Comparison of ENCODE assay signal across 8 mouse cellular contexts in genomic region chr11:5691775-5692174, GRCm38 (mm10). TPM values are rescaled to one million over a fixed set of nuclear protein-coding genes. Genes with fewer than 3 reads are reported as not detected.
DNase-seq lines count a peak whose midpoint lies in the region; ATAC-seq lines count a peak whose summit lies in the region.

No protein-coding gene starts in this region.

- intact Hi-C loops in left cerebral cortex, postnatal 14 days (cut with DNase I) = loop anchor here (2.0 to 5.0 kb wide), 2 partner anchors 207 to 399 kb away; no protein-coding TSS in a partner anchor

- ATAC-seq in erythroblast, adult 5-6 weeks (replicated peaks; ENCODE audit: low FRiP score, poor library complexity, severe bottlenecking) = no peak

- DNase-seq in cerebellum, postnatal 4 days (ENCODE audit: low spot score in 2 of 2) = peak; percentile 41 to 62
- no peak for DNase-seq in cerebellum, adult 18-20 months
- peak; percentile 45 to 74 for DNase-seq in left cerebral cortex, postnatal 14 days (ENCODE audit: low spot score in 2 of 2)
- no peak for DNase-seq in left cerebral cortex, adult 11 months (ENCODE audit: low spot score)
- DNase-seq in adrenal gland, postnatal 10 days = peak; percentile 58
- peak; percentile 41 to 73 for DNase-seq in kidney, postnatal 36 days
- peak; percentile 61 to 67 for DNase-seq in right cerebral cortex, adult 2 months (ENCODE audit: low spot score in 2 of 2)

RNA-seq across cellular contexts. Expression of gene Mrps24, which starts 23.7 kb away (rescaled TPM):
- total RNA-seq in left cerebral cortex, postnatal 14 days (2021) = 10 to 100 TPM; 88.4 to 89.7 TPM
- total RNA-seq in adrenal gland, postnatal 10 days (2021) = 100 to 1,000 TPM; 155 to 166 TPM
- total RNA-seq in erythroblast, adult 5-6 weeks (2015; ENCODE audit: low replicate concordance) = 16.5 and 28.1 TPM in 2 replicates
- total RNA-seq in erythroblast, adult 5-6 weeks (2017; ENCODE audit: low replicate concordance) = 16.1 and 21.7 TPM in 2 replicates

Comparison
In these comparisons a context has a peak if more than half of its experiments do, and no peak if none do; other contexts are left out.
1. DNase-seq: peak in cerebellum, postnatal 4 days (2 of 2), left cerebral cortex, postnatal 14 days (2 of 2), adrenal gland, postnatal 10 days (single experiment), kidney, postnatal 36 days (2 of 2) and right cerebral cortex, adult 2 months (2 of 2); none in cerebellum, adult 18-20 months (0 of 2) and left cerebral cortex, adult 11 months (single experiment).